Mouse (Mus musculus) frontal cortex, adult (tissue): Measurements from ENCODE around the gene Cyp2w1.
"Not testable (repeated sequence)": the region's sequence is repeated elsewhere in the genome, so short reads cannot be mapped to it uniquely, and the experiment has no call there.

Experiments used
- ATAC-seq: cut with Nextera tagmentation; 2 replicates; pipeline ENCODE4 v1.9.2; 2017; ENCODE audit warnings: mild to moderate bottlenecking, moderate library complexity, mixed read lengths; ENCODE audit not compliant: low TSS enrichment

Gene Cyp2w1

GRCm38 (mm10) chr5:139383234-139383633 lies 30.8 kb downstream of the Cyp2w1 start:
- no peak for ATAC-seq

- no peak for ATAC-seq
Observed at GRCm38 (mm10) chr5:139384531-139384930, 32.1 kb downstream of the Cyp2w1 start.

- no peak for ATAC-seq
Observed at GRCm38 (mm10) chr5:139386047-139386446, 33.6 kb downstream of the Cyp2w1 start.

GRCm38 (mm10) chr5:139387329-139388194 lies 35.1 kb downstream of the Cyp2w1 start:
- no peak for ATAC-seq

GRCm38 (mm10) chr5:139388195-139388570 lies 35.8 kb downstream of the Cyp2w1 start:
- no peak for ATAC-seq

GRCm38 (mm10) chr5:139388694-139389675 lies 36.6 kb downstream of the Cyp2w1 start:
- ATAC-seq = peak; percentile 15; the same call in 1 of the 2 replicates

- ATAC-seq = peak; percentile 58
Observed at GRCm38 (mm10) chr5:139389676-139390061, 37.3 kb downstream of the Cyp2w1 start.

GRCm38 (mm10) chr5:139390324-139391119 lies 38.1 kb downstream of the Cyp2w1 start:
- ATAC-seq = not testable (repeated sequence)

GRCm38 (mm10) chr5:139391309-139391990 lies 39.0 kb downstream of the Cyp2w1 start:
- no peak for ATAC-seq

GRCm38 (mm10) chr5:139392219-139393196 lies 40.1 kb downstream of the Cyp2w1 start:
- no peak for ATAC-seq

- no peak for ATAC-seq
Observed at GRCm38 (mm10) chr5:139393197-139393588, 40.8 kb downstream of the Cyp2w1 start.

GRCm38 (mm10) chr5:139394399-139394798 lies 42.0 kb downstream of the Cyp2w1 start:
- ATAC-seq = no peak

- no peak for ATAC-seq
Observed at GRCm38 (mm10) chr5:139395528-139395927, 43.1 kb downstream of the Cyp2w1 start.

GRCm38 (mm10) chr5:139397359-139397916 lies 45.0 kb downstream of the Cyp2w1 start:
- no peak for ATAC-seq

GRCm38 (mm10) chr5:139397959-139398753 lies 45.7 kb downstream of the Cyp2w1 start:
- peak; percentile 53 for ATAC-seq

- peak; percentile 3; the same call in 1 of the 2 replicates for ATAC-seq
Observed at GRCm38 (mm10) chr5:139398786-139399185, 46.4 kb downstream of the Cyp2w1 start.

GRCm38 (mm10) chr5:139399991-139400390 lies 47.6 kb downstream of the Cyp2w1 start:
- ATAC-seq = no peak

- ATAC-seq = peak; percentile 21; the same call in 1 of the 2 replicates
Observed at GRCm38 (mm10) chr5:139402106-139402505, 49.7 kb downstream of the Cyp2w1 start.
